Mouse (Mus musculus) adrenal gland, adult (tissue): ENCODE measurements around the gene Thbs4.

Source experiments
- DNase-seq, 2 experiments: peaks; one replicate each; pipeline ENCODE4 v3.0.0; 2022 to 2023; ENCODE audit warnings: low spot score in 1 of 2; ENCODE audit not compliant: inconsistent age in 2 of 2

The Thbs4 gene

DNA sequence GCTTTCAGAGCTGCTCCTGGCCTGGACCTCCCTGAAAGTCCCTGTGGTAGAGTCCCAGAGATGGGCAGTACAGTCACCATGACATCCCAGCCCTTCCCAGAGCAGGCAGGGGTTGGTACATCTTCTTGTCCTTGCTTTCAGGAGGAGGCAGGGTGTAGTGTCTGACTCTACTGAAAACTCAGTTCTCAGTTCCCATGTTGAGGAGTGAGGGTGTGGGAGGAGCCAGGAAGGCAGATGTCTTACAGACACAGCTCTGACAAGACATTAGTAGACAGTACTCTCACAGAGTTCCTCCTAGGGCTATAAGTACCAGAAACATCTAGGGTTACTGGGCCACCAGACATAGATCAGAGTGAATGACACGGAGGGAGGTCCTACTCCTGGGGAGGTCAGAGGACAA lies 32.3 kb downstream of the Thbs4 start:
- DNase-seq = no peak

DNA sequence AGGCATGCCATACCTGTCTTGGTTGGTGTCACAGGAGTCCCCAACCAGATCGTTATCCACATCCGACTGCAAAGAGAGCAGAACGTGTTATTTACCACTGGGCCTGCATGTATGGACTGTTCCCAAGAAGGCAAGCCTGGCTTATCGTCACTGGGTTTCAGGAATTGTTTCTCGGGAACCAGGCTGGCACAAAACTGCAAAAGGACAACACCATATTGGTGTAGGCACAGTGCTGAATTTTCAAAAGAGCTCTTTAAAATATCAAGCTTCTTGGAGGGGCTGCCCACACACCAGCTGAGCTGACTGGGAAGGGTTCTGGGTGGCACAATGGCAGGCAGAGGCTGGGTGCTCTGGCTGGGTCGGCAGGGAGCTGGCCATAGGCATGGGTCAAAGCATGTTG lies 34.1 kb downstream of the Thbs4 start:
- DNase-seq = no peak

GRCm38 (mm10) chr13:92759096-92759495 lies 35.5 kb downstream of the Thbs4 start:
- DNase-seq = no peak

DNA sequence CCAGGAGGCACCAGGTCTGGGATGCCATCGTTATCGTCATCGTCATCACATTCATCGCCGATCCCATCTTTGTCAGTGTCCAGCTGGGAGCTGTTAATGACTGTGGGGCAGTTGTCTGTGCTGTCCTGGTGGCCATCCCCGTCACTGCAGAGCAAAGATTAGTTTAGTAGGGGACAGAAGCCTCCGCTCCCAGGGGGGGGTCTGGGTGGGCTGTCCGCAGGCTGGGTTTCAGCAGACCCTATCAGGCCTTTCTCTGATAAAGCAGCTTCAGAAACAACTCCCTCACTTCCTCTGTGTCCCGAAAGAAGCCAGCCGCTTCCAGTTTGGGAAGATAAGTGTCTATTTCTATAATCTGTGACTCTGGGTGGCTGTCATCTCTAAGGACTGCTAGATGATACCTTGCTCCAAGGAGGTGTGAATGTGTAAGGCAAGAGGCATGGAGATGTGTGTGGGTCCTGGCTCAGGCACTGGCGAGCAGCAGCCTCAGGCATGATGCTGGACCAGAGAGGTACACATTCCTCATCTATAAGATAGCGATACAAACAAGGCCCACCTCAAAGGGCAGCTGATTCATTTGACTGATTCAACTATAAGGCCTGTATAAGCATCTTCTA lies 36.5 kb downstream of the Thbs4 start:
- DNase-seq = no peak

- DNase-seq = no peak
Observed at GRCm38 (mm10) chr13:92755036-92755435, 39.6 kb downstream of the Thbs4 start.

DNA sequence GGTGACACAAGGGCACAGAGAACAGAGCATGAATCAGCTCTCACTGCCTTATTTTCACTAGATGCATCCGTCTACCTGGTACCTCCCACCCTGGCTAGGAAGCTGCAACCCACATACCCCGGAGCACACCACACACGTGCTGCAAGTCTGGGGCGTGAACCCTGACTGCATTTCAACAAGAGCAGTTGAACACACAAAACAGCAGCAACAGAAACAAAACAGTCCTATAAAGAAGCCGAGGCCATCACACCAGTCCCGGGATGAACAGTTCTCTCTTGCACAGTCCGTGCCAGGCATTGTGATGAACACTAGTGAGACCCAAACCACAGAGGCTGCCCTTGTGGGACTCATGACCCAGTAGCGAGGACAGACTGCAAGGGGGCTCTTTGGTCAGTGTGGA lies 40.9 kb downstream of the Thbs4 start:
- no peak for DNase-seq

DNA sequence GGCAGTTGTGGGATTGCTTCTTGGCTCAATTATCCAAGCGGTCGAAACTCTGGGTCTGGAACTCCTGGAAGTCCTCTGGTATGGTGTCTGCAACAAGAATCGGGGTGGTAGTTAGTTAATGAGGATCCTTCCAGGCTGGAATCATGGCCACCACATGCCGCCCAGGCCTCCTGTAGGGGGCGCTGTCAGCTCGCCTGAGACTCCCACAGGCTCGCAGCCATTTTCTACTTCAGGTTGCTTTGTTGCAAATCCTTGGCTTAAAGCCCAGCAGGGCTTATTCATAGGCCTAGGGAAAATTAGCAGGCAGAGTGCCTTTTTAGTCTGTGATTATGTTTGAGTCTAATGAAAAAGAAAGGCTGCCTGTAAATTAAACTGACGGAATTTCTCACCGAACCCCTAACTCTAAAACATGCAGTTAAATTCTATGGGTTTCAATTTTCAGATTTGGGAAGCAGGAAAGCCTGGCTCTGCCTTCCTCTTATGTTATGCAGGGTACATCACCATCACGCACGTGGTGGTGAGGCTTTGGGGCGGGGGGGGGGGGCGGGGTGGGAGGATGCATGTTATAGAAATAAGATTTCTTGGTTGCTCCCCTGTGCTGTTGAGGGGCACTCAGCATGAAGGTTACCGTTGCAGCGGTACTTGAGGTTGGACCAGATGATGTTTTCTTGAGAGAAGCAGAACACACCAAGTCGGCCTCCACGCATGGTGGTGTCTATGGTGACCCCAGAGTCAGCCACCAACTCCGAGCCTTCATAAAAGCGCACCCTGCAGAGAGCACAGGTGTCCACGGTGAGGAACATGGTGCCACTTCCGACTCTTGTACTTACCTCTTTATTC lies 42.7 kb downstream of the Thbs4 start:
- DNase-seq = peak; percentile 92 to 97

DNA sequence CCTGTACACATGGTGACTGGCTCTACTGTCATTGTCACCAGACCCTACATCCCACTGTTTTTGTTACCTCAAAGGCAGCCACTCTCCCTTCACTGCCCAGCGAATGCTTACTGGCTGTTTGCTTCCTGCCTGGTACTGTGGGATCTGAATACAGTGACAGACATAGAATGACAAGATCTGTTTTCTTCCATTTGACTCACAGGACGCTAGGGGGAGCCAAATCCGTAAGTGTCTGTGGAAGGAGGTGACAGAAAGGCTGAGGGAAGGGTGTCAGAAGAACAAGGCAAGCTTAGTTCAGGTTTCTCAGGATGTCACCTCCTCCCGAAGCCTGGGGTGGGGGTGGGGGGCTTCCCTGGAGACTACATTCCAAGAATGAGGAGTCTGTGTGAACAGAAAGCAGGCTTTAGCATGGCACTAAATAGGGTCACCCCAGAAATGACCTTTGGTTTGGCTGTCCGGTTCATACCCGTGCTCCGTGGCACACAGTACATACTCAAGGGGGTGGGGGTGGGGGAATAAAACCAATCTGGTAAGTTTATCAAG lies 43.6 kb downstream of the Thbs4 start:
- peak; percentile 69 to 88 for DNase-seq

- DNase-seq = no peak
Observed at GRCm38 (mm10) chr13:92743337-92743736, 51.3 kb downstream of the Thbs4 start.

- DNase-seq = no peak
Observed at GRCm38 (mm10) chr13:92742886-92743285, 51.7 kb downstream of the Thbs4 start.

- DNase-seq = peak; percentile 27 to 77
Observed at GRCm38 (mm10) chr13:92740671-92741270, 53.8 kb downstream of the Thbs4 start.

DNA sequence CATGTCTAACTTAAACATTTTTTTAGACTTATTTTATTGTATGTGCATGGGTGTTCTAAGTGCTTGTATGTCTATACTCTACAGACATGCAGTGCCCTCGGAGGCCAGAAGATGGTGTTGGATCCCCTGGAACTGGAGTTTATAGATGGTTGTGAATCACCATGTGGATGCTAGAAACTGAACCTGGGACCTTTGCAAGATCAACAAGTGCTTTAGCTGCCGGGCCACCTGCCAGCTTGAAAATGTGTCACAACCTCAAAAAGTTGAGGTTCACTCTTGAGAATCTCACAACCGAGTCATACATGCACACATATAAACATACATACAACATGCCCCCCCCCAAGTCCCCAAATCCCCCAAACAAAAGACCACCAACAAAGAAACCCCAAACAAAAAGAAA lies 54.8 kb downstream of the Thbs4 start:
- no peak for DNase-seq

- no peak for DNase-seq
Observed at GRCm38 (mm10) chr13:92738821-92739220, 55.8 kb downstream of the Thbs4 start.

DNA sequence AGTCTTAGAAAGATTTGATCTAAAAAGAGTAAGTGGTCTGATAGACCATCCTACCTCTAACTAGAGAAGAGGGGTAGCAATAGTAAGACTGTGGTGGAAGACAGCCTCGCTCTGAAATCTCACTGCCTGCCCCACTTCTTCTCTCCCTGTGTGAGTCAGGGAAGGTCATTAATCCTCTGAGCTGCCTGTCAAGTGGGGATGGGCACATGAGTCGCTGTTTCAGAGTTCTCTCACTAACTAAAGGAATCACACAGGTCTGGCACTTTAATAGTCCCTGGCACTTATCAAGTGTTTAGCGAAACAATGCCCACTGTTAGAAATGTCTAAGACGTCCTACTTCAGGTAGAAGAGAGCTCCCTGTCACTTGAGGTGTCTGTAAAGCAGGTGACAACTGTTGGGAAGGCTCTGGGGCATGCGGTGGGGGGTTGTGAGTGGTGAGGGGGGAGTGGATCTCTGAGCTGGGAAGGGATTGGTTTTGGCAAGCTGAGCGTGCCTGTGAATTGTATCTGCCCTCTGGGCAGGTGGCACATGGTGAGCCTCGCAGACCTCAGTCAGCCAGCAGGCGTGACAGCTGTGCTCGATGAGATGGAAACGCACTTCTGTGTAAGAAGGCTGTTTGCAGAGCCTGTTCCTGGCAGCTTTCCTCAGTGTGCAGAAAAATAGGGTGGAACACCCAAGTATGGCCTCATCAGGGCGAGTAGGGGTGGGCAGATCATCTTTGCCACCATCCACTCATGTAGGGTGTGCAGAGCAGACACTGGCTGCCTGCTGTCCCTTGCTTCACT lies 57.9 kb downstream of the Thbs4 start:
- DNase-seq = peak; percentile 45 to 63

GRCm38 (mm10) chr13:92735693-92736092 lies 58.9 kb downstream of the Thbs4 start:
- no peak for DNase-seq

DNA sequence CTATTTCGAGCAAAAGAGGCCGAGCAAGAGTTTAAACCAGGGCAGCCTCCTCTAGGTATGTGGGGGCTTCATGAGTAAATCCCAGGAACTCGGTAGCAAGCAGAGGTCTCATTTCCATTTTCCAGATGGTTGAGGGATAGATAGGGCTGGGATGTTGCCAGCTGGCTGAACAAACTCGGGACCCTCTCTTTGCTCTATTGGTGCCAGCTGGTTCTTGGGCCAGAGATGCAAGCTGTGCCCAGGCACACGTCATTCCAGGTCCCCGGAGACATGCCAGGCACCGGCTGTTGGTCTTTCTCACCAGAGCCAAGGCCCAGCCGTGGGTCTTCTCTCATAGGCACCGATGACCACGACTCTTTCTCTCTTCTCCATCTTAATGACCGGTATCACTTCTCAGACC lies 60.9 kb downstream of the Thbs4 start:
- no peak for DNase-seq

DNA sequence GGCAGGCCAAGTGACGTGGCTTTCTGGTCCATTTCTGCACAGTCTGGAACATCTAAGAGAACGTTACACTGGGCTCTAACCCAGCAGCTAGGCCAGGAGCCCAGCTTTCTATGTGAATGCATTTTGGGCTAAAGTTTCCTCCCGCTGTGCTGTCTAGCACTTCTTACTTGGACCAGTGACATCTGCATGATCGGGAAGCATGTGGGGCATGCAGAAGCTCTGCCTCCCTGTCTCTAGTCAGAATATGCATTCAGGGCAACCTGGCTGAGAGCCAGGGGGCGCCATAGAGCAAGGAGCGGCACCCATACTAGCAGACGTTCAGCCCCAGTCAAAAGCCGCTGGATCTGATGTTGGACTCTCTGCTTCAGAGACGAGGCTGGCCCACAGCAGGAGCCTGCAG lies 61.4 kb downstream of the Thbs4 start:
- DNase-seq = peak; percentile 61 to 81

DNA sequence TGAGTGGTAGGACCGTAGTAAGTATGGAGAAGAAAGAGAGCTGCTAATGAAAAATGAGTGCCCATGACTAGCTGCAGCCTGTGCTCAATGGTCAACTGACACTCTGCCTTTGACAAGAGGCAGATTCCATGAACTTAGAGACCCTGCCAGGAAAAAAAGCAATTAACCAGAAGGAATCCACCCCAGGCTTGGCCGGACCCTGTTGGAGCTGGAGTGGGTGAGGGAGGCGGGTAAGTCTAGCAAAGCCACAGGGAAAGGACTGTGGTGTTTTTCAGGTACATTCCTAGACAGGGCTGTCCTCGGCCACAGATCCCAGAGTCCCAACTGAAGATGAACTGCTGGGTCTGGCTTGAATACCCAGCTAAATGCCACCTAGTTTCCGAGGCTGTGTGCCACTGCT lies 61.8 kb downstream of the Thbs4 start:
- no peak for DNase-seq

DNA sequence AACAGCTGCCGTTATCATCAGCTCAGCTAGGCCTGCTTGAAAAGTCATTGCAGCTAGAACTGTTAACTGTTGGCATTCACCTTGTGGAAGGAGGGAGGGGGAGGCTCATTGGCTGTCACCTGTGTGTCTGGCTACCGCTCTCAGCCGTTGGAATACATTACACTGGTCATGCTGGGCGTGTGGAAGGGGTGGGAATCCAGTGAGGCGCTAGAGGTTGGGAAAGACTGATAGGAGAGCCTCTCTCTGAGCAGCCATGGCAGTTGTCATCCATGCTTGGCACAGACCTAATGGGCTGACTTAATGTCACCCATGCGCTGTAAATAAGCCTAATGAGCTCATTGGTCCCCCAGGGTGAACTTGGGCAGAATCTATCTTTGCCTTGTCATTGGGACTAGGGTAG lies 62.8 kb downstream of the Thbs4 start:
- DNase-seq = no peak

DNA sequence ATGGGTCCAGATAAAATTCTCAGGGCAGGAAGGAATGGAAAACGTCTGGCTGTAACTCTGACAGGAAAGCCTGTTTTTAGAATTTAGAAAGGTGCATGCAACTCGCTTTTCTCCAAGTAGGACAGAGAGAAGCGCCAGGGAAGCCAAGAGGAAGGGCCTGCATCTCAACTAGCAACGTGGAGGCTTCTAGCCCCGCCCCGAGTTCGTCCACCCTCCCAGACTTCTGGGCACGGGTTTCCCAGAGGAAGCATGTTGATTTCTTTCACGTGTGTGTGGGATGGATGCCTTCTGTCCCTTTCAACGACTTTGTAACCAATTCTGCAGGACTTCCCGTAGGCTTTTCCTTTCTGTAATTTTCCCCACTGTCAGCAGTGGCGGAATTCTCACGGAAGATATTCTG lies 64.8 kb downstream of the Thbs4 start:
- no peak for DNase-seq

GRCm38 (mm10) chr13:92722389-92722788 lies 72.2 kb downstream of the Thbs4 start:
- DNase-seq = no peak
